Mouse (Mus musculus) heart, postnatal 10 days (tissue): Measurements from ENCODE around the gene Tmf1. TPM values are rescaled to one million over a fixed set of nuclear protein-coding genes. Genes with fewer than 3 reads are reported as not detected.

Source experiments
- DNase-seq, 2 experiments: peaks; one replicate each; pipeline ENCODE4 v3.0.0; 2021
- intact Hi-C: fragments of 180-260 bp; cut with DNase I; formaldehyde crosslinking; loops from one replicate; pipeline ENCODE4 v1.15.1; 2025
- total RNA-seq, 2 experiments: library from RNA; stranded (reverse); gene quantifications; 2 replicates each; pipeline ENCODE4 v1.2.3; 2021

The Tmf1 gene
- total RNA-seq, 2 experiments from 2014 or later: 34.3 to 36.3 TPM

DNA sequence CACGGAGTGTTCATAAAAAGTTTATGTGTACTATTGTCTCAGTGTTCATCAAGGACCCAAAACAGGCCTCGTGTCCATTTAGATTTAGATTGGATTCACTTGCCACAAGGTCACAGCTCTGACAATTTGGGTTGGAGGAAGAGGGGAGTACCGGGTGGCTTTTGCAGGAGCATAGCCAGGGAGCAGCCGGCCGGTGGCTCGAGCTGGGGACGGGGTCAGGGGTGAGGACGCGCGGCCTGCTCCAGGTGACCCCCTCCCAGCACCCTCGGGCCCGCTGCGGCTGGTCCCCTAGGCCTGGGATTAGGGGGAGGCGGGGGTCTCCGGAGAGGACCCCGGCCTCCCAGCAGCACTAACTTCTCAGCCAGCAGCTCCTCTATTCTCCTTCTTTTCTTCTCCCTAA is 26.0 kb upstream of the Tmf1 start:
- DNase-seq: peak; percentile 46 to 52
- intact Hi-C loops: no loop called here

DNA sequence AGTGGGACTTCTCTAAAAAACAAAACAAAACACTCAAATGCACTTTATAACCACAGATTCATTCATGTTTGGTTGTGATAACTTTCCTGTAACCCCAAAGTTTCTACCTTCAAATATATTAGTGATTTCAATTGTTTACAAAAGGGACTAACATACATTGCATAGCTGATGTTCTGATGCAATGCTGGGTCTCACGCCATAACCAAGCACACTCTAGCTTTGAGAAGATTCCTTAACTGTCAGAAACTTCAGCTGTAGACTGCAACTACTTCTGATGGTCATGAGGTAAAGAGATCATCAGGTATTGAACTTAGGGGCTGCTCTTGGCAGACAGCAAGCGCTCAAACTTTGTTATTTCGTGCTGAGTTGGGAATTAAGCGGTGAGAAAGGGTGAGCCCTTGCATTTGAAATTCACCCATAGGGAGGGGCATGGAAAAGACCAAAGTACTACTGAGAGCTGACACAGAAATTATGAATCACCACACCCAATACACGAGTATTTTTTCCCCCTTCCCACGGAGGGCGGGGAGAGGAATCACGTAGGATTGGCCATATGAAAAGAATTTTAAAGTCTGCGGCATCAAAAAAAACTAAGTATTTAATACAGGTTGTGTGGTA is 25.4 kb upstream of the Tmf1 start:
- intact Hi-C loops: no loop called here
- DNase-seq: no peak

DNA sequence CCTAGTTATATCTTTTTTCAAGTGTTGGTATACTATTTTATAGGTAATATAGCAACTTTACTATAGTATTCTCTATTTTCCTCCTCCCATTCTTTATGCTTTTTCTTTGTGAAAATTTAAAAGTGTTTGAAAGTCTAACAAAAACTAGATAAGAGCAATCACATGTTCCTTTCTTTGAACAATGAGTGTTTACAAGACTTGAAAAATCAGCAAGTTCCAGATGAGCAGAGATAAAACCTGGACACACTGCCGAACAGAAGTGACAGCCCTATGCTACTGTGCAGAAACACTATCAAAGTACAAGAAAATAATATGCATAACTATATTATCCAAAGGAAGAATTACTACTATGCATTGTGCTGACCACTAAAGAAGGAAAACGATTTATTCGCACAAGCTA is 23.6 kb upstream of the Tmf1 start:
- DNase-seq: no peak
- intact Hi-C loops: no loop called here

DNA sequence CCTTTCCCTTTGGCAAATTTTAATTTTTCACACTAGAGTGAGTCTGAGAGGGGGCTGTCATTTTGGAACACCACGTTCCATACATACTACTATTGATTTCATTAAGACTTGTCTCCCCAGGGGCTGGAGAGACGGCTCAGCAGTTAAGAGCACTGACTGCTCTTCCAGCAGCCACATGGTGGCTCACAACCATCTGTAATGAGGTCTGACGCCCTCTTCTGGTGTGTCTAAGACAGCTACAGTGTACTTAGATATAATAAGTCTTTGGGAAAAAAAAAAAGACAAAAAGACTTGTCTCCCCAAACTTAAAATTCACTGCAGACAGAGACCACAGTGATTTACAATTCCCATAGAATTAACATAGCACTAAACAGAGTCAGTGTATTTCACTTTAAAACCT is 21.5 kb upstream of the Tmf1 start:
- intact Hi-C loops: no loop called here
- DNase-seq: no peak

DNA sequence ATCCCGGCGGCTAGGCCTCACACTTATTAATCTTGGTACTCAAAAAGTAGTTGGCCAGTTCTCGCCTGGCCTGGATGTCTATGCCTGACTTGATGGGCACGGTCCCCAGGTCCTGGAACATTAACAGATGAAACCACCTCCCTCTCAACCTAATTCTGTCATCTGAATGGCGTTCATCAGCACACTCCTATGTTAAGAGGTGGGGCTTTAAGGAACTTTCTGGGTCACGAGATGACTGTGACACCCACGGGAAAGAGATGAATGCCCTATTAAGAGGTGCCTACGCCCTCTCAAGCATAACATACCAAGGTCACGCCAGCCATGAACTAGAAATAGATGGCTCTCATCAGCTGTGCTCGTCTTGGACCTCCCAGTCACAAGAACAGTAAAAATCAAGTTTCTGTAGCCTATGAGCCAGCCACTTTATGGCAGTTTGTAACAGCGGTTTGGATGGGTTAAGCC is 476 bp upstream of the Tmf1 start:
- no peak for DNase-seq
- intact Hi-C loops: loop anchor here (1.0 to 10.0 kb wide), 3 partner anchors 24 to 235 kb away; no protein-coding TSS in a partner anchor

DNA sequence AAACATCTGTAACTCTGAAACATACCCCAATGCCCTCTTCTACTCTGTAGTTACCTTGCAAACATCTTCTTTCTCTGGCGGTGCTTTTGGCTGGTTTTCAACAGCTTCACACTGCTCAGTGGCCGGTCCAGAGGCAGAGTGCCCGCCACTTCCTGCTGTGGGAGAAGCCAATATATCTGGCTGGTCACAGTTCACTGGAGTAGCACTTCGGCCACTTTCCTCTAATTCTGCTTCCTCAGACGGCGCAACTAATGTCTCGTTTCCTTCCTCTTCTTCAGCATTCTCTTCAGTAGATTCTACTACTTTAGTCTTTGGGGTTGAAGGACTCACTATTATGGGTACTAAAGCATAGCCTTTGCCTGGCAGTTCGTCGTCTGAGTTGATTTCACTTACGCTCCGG is 3.2 kb downstream of the Tmf1 start:
- DNase-seq: peak; percentile 10 to 11

DNA sequence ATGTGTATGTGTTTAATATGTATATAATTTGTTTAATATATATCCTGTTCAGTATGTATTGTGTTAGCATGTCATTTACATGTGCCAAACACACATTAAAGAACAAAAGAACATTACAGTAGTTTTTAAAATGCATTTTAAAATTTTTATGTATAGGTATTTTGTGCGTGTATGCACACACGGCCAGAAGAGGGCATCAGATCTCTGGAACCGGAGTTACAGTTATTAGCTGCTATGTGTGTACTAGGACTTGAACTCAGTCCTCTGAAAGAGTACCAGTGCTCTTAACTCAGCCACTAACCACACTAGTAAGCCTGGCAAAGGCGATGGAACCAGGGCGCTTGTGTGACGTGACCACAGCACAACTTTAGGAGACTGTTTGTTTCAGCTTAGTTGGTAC is 28.8 kb downstream of the Tmf1 start:
- intact Hi-C loops: no loop called here
- no peak for DNase-seq

More for the DNA sequence above, 3.2 kb downstream of the Tmf1 start:
- intact Hi-C loops: loop anchor here (5.0 to 10.0 kb wide), 2 partner anchors 62 to 239 kb away; no protein-coding TSS in a partner anchor

DNA sequence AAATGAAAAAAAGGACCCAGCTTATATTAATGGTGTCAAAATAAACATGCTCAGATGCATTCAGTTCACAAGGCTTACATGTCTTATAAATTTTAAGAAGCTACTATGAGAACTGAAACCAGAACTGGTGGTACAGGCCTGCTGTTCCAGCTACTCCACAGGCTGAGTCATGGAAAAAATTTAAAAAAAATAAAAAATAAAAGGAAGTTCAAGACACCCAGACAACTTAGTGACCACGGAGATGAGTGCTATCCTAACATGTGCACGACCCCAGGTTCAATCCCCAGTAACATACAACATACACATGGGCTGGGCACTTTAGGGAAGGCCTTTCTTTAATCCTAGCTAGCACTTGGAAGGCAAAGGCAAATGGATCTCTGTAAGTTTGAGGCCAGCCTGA is 29.2 kb downstream of the Tmf1 start:
- DNase-seq: no peak
- intact Hi-C loops: loop anchor here (5.0 kb wide), 1 partner anchor 378 kb away; no protein-coding TSS in a partner anchor

DNA sequence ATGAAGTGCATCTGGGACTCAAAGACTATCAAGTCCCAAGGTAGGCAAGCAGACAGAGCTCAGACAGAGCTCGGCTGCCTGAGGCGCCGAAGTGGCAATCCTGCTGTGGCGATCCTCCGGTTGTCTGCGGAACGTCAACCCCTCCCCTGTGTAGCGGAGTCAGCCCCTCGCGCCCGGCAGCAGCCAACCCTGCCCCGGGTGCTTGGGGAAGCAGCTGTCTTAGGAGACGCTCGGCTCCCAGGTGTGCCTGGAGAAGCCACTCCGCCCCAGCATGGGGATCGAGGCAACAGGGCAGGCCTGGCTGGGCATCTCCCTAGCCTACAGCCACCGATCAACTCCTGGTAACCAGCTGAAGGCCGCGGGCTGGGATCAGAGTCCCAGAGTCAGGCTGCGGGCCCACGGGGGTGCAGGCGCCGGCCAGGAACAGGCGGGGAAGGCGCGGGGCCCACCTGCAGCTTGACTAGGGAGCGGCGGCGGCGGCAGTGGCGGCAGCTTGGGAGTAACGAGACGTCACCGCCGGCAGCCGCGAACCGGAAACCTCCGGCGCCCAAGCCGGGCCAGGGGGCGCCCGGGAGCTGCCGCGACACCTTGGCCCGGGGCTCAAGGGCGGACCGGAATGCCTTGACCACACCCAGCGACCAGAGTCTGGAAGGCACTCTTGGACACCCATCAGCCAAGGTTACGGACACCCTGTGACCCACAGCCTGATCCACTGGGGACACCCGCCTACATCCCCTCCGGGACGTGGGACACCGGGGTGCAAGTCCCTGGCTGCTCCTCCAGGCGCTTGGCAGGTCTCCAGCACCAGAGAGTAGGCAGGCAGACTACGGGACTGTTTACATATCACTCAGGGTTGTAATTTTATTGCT is 30.3 kb downstream of the Tmf1 start, which contains the start of gene Eogt:
Gene Eogt, minus strand, starts transcription at position 800 of the 869 bp plus-strand sequence.
- intact Hi-C loops: loop anchor here (5.0 kb wide), 1 partner anchor 379 kb away; no protein-coding TSS in a partner anchor

DNA sequence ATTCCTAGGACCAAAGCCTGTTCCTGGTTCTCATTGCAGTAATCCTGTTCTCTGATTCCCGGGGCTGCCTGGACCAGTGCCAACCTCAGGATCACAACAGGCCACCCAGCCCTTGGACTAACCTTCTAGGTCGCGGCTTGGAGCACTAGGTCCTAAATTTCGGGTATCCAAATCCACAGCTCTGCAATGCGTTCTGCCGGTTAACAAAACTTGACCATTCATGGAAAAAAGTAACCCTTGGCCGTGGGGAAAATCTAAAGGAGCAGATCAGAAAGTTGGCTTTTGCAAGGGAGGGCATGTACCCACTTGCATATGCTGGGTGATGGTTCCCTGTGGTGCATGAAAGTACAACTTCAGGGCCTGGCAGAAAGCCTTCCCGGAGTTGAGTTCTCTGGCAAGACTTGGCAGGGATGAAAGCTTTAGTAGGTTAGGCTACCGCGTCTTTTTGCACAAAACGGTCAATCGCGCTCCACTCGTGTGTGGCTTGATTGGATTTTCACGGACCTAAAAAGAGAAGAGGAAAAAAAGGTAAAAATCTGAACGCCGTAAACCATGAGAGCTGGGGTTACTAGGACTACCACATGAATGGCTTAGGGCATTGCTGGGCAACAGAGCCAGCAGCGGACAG is 31.1 kb downstream of the Tmf1 start:
- peak; percentile 57 to 77 for DNase-seq
- intact Hi-C loops: loop anchor here (5.0 kb wide), 1 partner anchor 379 kb away; no protein-coding TSS in a partner anchor

More for the DNA sequence above, 30.3 kb downstream of the Tmf1 start, which contains the start of gene Eogt:
- peak; percentile 86 to 89 for DNase-seq

DNA sequence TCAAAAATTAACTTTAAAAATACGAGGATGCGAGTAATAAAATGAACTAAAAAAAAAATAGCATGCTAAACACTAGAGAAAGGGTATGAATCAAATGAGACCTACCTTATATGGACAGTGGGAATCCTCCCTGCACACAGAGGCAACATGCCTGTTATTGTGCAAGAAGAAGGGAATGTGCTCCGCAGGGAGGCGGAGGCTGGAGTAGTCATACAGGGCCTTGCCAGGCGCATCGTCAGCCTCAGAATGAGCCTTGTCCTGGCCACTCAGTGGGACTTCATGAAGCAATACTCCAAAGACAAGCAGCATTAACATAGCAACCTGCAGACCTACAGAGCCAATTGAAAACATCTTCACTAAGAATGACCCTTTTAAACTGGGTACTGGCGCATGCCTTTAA is 33.8 kb downstream of the Tmf1 start:
- peak; percentile 57 to 63 for DNase-seq
- intact Hi-C loops: loop anchor here (5.0 kb wide), 1 partner anchor 382 kb away; no protein-coding TSS in a partner anchor

DNA sequence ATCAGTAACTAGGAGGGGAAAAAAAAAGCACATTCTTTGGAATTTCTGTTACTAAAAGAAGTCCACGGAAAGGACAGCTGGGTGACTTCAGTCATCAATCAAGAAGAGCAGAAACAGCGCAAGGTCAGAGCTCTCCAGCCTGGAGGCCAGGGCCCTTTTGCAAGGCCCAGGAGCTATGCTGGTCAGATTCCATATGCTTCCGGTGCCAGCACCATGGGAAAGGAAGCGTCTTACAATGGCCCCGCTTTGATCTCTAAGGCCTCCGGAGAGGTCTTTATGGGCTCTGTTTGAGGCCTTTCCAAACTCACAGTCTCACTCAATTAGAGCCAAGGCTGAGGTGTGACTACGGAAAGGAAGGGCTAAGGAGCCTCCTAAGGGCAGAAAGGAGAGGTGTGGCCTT is 34.6 kb downstream of the Tmf1 start:
- intact Hi-C loops: no loop called here

DNA sequence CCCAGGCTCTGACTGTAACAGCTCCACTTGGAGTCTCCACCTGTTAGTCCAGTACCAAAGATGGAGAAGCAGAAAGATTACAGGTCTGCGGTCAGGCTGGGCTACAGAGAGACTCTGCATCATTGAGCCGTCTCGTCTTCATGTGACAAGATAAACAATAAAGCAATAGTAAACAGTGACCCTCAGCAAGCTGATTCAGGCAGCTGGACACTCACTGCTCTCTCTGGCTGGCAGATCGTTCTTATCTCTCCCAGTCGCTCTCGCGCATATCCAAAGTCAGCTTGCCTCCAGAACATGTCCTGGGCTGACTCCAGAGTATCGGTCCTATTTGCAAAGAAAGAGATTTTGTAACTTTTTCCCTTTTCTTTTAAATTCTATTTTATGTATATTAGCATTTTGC is 36.3 kb downstream of the Tmf1 start:
- intact Hi-C loops: no loop called here
- peak in 1 of 2 experiments; percentile 7 for DNase-seq

More for the DNA sequence above, 34.6 kb downstream of the Tmf1 start:
- DNase-seq: peak; percentile 24 to 40

DNA sequence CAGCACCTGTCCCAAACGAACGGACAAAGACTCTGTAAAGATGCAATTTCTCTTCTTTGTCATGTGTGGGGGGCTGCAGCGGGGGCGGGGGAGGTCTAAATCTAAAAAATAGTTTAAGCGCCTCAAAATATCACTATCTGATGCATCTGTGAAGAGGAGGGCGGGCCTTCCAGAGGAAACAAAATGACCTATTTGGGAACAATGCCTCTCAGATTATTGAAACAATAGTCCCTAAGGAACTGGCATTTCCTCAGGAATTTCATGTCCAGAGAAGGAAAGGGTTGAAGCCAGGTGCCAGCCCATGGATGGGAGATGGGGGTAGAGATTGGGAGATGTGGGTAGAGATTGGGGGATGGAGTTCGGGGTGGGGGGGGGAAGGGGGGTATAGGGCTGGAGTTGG is 37.1 kb downstream of the Tmf1 start:
- intact Hi-C loops: no loop called here

DNA sequence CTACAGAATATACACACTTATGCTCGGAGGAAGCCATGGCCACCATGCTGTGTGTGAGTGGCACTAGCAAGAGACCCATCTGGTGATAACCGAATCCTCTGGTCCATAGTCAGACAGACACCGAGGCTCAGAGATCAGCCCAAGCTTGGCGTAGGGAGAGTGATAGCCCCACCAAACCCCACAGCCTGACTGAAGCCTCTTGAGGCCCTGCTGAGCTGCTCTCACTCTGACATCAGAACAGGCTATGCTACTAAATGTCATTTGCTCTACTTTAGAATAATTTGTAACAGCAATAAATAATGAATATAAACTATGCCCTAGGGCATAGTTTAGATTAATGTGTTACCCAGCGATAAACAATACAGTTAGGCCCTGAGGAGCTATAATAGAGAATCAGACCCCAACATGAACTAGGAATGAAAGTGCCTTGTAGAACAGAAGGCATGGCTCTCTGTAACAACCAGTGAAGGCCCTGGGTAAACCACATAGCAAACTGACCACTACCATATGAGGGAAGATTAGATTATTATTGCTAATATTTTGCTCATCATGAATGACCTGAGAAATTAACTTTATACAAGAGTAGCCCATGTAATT is 46.1 kb downstream of the Tmf1 start:
- intact Hi-C loops: no loop called here
- no peak for DNase-seq

More for the DNA sequence above, 37.1 kb downstream of the Tmf1 start:
- no peak for DNase-seq

DNA sequence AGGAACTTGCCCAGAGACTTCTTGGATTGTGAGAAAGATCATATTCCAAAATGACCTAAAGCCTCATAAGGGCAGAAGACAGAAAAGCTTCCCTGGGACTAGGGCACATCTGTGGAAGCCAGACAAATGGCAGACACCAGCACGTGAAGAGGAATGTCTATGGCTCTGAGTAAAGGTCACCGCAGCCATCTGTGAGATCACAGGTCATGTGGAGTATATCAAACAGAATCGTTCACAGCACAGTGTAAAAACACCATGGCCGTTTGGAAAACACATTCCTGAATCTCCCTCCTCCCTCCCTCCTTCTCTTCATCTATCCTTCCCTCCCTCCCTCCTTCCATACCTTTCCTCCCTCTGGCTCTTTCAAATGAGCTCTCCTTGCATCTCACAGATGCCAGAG is 47.1 kb downstream of the Tmf1 start:
- DNase-seq: no peak
- intact Hi-C loops: no loop called here

DNA sequence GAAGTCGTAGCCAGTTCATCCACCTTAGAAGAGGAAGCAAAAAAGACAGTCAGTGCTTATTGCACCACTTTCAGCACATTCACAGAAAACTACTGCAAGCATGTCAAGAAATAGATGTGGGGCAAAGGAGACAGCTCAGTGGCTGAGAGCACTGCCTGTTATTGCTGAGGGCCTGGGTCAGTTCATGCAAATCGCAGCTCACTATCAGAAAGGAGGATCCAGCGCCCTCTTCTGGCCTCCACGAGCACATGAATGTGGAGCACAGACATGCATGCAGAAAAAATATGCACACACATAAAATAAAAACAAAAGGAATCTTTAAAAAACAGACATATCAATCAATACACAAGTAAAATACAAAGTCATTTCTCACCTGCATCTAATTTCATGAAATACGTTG is 47.9 kb downstream of the Tmf1 start:
- intact Hi-C loops: no loop called here
- DNase-seq: no peak

DNA sequence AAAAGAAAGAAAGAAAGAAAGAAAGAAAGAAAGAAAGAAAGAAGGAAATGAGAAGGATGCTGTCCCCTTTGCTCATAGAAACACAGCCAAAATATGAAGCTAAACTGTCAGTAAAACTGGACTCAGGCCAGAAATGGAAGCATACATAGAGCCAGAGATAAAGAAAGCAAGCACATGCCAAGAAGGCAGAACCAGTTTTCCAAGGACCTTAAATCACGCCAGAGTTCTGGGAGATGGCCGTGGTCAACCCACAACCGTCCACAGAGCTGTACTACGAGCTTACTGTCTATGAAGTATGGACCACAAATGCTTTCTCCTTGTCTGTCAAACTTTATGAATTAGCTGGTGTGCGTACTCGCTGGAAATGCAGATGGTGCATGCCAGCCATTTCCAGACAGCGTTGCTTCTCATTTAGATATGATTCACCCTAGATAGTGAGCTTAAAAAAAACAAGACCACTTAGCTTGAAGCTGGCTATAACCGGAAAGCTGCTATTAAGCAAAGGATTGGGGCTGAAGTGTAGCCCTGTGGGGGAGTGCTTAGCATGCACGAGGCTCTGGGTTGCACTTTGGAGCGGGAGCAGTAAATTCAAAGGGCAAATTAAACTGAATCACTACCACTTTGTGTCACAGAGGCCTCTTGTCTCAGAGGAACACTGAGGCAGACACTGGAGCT is 54.4 kb downstream of the Tmf1 start:
- DNase-seq: peak in 1 of 2 experiments; percentile 28
- intact Hi-C loops: no loop called here

DNA sequence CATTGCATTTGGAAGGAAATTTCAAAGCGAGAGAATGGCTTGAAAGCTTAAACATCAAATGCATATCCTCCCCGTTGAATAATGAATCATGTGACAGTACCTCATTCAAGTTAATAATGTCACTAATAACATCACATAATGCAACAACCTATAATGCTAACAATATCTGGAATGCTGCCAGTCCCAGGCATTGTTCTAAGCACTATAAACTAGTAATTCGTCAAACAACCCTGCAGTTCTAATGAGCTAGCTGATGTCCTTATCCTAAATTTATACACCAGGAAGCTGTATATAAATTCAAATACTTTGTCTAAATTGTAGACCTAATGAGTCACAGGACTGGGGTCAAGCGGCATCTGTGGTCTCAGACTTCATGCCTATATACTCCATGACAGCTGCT is 58.0 kb downstream of the Tmf1 start:
- no peak for DNase-seq
- intact Hi-C loops: no loop called here

DNA sequence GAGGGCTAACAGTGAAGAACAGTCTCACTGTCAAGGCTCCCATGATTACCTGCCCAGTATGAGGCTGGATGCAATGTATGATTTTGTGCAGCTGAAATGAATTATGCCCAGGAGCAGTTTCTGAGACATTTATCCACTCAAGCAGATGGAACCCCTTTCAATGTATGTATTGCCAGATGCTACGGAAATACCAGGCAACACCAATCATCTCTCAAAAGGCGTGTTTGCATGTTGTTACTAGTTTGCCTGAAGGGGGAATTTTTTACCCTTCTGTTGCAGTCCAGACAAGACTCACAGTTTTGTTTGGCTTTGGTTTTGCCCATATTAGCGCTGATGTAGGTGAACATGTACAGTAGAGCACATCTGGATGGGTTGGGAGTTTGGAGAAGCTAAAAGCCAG is 60.6 kb downstream of the Tmf1 start:
- no peak for DNase-seq
- intact Hi-C loops: no loop called here
